Mouse (Mus musculus) spleen, adult 2 months (tissue): ENCODE measurements around the gene Abhd6. TPM values are rescaled to one million over a fixed set of nuclear protein-coding genes. Genes with fewer than 3 reads are reported as not detected.

ENCODE experiments used
- DNase-seq, 2 experiments: peaks; one replicate each; pipeline versions ENCODE4 v3.0.0 to v3.0.0-alpha.2; 2012 to 2021; ENCODE audit warnings: low spot score in 2 of 2, low read depth in 1 of 2
- H3K27ac ChIP-seq: fragments of 200-500 bp; 2 replicates; pipeline ENCODE4 v1.5.1; 2012; ENCODE audit warnings: low read length, inconsistent platforms; ENCODE audit not compliant: insufficient read depth
- H3K27me3 ChIP-seq: fragments of 200-500 bp; 2 replicates; pipeline ENCODE4 v1.6.1; 2012; ENCODE audit warnings: mild to moderate bottlenecking, moderate library complexity, low read length, inconsistent platforms; ENCODE audit not compliant: control insufficient read depth, insufficient read depth
- H3K36me3 ChIP-seq: fragments of 200-500 bp; 2 replicates; pipeline ENCODE4 v1.6.1; 2012; ENCODE audit warnings: mild to moderate bottlenecking, low read length, inconsistent platforms; ENCODE audit not compliant: control insufficient read depth, insufficient read depth
- H3K4me1 ChIP-seq: fragments of 200-500 bp; 2 replicates; pipeline ENCODE4 v1.6.1; 2011; ENCODE audit warnings: inconsistent platforms; ENCODE audit not compliant: control insufficient read depth, insufficient read depth, insufficient read length
- H3K4me3 ChIP-seq: fragments of 200-500 bp; 2 replicates; pipeline ENCODE4 v1.5.1; 2011; ENCODE audit warnings: mild to moderate bottlenecking, inconsistent platforms; ENCODE audit not compliant: insufficient read depth, insufficient read length; ENCODE audit errors: extremely low read depth
- CTCF ChIP-seq: fragments of 200-500 bp; IDR thresholded peaks from 2 replicates; pipeline ENCODE4 v1.5.1; 2011; ENCODE audit warnings: mild to moderate bottlenecking, inconsistent platforms; ENCODE audit not compliant: insufficient read depth, insufficient read length, insufficient replicate concordance; ENCODE audit errors: extremely low read depth
- POLR2A ChIP-seq: fragments of 200-500 bp; IDR thresholded peaks from 2 replicates; pipeline ENCODE4 v1.6.1; 2011; ENCODE audit warnings: low read depth, low read length, inconsistent platforms
- WGBS: fragments of 180-500 bp; shearing (Covaris S2); methylation state at CpG from one replicate; pipeline ENCODE4 v1.1.7; 2018; 5-methylcytosine and 5-hydroxymethylcytosine counted together
- polyA plus RNA-seq: library from polyadenylated mRNA; depleted of rRNA; stranded (reverse); fragments of >200 nt; gene quantifications from 2 replicates; pipeline ENCODE4 v1.2.3, GENCODE M21; 2012

The Abhd6 gene
- polyA plus RNA-seq, 1 experiment = 8.6 TPM

GRCm38 (mm10) chr14:7997255-7997696, 5.4 kb upstream of the Abhd6 start:
- Histone ChIP-seq H3K27me3 (no peaks in the 10 kb centered on the region), H3K36me3 (no peaks in the 10 kb centered on the region), H3K4me3 (peak overlapping the region; percentile 36; the same call in 1 of the 2 replicates), H3K27ac (no peak overlapping the region), H3K4me1 (peaks cover 15% of the 10 kb centered on the region; the same call in 1 of the 2 replicates)
- TF ChIP-seq POLR2A (no peak), CTCF (peak; percentile 91)
- peak; percentile 85 to 91 for DNase-seq
- 2% methylated on average over 15 of the region's 15 CpGs for WGBS

- TF ChIP-seq CTCF = no peak
- no peak overlapping the region for H3K4me3 ChIP-seq
- no peak overlapping the region for H3K27ac ChIP-seq
- 87% methylated on average over 3 of the region's 3 CpGs for WGBS
- no peak for DNase-seq
- H3K36me3 ChIP-seq = no peaks in the 10 kb centered on the region
- peaks cover 6% of the 10 kb centered on the region; the same call in 1 of the 2 replicates for H3K4me1 ChIP-seq
- H3K27me3 ChIP-seq = no peaks in the 10 kb centered on the region
Observed at GRCm38 (mm10) chr14:7999030-7999429, 3.7 kb upstream of the Abhd6 start.

DNA sequence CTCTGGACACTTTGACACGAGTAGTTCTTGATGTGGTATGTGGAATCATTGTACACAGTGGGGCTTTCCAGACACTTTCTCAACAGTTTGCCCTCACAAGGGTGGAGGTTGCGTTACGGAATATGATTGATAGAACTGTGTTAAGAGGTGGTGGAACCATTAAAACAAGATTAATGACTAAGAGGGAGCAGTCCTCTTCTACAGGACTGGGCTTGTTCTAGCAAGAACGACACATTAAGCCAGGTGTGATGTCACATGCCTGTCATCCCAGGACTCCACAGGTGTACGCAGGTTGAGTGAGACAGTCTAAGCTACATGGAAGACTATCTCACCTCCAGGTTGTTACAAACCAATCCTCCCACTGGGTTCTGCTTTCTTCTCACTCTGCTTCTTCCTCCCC, 3.3 kb upstream of the Abhd6 start:
- Histone ChIP-seq H3K4me1 (peaks cover 7% of the 10 kb centered on the region; the same call in 1 of the 2 replicates), H3K27me3 (no peaks in the 10 kb centered on the region), H3K27ac (no peak overlapping the region), H3K36me3 (no peaks in the 10 kb centered on the region), H3K4me3 (no peak overlapping the region)
- no peak for TF ChIP-seq CTCF
- no peak for TF ChIP-seq POLR2A
- DNase-seq = no peak
- WGBS = 90% methylated on average over 5 of the region's 5 CpGs

GRCm38 (mm10) chr14:8000247-8000646, 2.5 kb upstream of the Abhd6 start:
- WGBS = 93% methylated on average over 5 of the region's 5 CpGs
- H3K4me1 ChIP-seq = peaks cover 5% of the 10 kb centered on the region
- H3K27me3 ChIP-seq = no peaks in the 10 kb centered on the region
- H3K27ac ChIP-seq = no peak overlapping the region
- no peak for DNase-seq
- no peaks in the 10 kb centered on the region for H3K36me3 ChIP-seq
- no peak overlapping the region for H3K4me3 ChIP-seq
- TF ChIP-seq POLR2A = no peak
- TF ChIP-seq CTCF = no peak

GRCm38 (mm10) chr14:8000831-8001685, 1.6 kb upstream of the Abhd6 start:
- DNase-seq = no peak
- 55% methylated on average over 17 of the region's 17 CpGs for whole genome bisulfite sequencing
- no peak overlapping the region for H3K27ac ChIP-seq
- H3K27me3 ChIP-seq = no peaks in the 10 kb centered on the region
- no peak for TF ChIP-seq CTCF
- no peak for TF ChIP-seq POLR2A
- no peaks in the 10 kb centered on the region for H3K36me3 ChIP-seq
- H3K4me3 ChIP-seq = no peak overlapping the region
- H3K4me1 ChIP-seq = peaks cover 5% of the 10 kb centered on the region

- H3K27ac ChIP-seq = no peak overlapping the region
- peaks cover 5% of the 10 kb centered on the region for H3K4me1 ChIP-seq
- no peak for DNase-seq
- TF ChIP-seq CTCF (no peak), POLR2A (no peak)
- H3K36me3 ChIP-seq = no peaks in the 10 kb centered on the region
- H3K27me3 ChIP-seq = no peaks in the 10 kb centered on the region
- peak overlapping the region; percentile 71 for H3K4me3 ChIP-seq
- WGBS = under 1% methylated on average over 23 of the region's 23 CpGs
Observed at GRCm38 (mm10) chr14:8003093-8003670, 480 bp downstream of the Abhd6 start.
